Mouse (Mus musculus) heart, postnatal 0 days (tissue): ENCODE measurements around the gene Zfp619.
"Not testable (repeated sequence)": the region's sequence is repeated elsewhere in the genome, so short reads cannot be mapped to it uniquely, and the experiment has no call there.

Experiments
- CTCF ChIP-seq: IDR thresholded peaks from 2 replicates; pipeline ENCODE4 v1.5.1; 2016; ENCODE audit warnings: antibody characterized with exemption, control low read depth, low read depth
- EP300 ChIP-seq: IDR thresholded peaks from 2 replicates; pipeline ENCODE4 v1.6.1; 2016; ENCODE audit warnings: antibody characterized with exemption, low read depth

DNA sequence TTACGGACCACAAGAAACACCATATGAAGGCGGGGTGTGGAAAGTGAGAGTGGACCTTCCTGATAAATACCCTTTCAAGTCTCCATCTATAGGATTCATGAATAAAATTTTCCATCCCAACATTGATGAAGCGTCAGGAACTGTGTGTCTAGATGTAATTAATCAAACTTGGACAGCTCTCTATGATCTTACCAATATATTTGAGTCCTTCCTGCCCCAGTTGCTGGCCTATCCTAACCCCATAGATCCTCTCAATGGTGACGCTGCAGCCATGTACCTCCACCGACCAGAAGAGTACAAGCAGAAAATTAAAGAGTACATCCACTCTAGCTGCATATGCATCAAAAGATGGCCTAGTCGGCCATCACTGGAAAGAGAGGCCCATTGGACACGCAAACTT is 71.5 kb downstream of the Zfp619 start:
- TF ChIP-seq CTCF, EP300: not testable (repeated sequence)
